Mouse (Mus musculus): ENCODE measurements around the gene Uqcc2.

Uqcc2 gene

GRCm38 (mm10) chr17:27077133-27077532 lies 56.6 kb downstream of the Uqcc2 start:
- DNase-seq (ENCODE audit: low read depth, low spot score): no peak

GRCm38 (mm10) chr17:27074849-27075745 lies 58.6 kb downstream of the Uqcc2 start:
- no peak for DNase-seq (ENCODE audit: low read depth, low spot score)

GRCm38 (mm10) chr17:27074236-27074635 lies 59.5 kb downstream of the Uqcc2 start:
- DNase-seq (ENCODE audit: low read depth, low spot score): no peak

DNA sequence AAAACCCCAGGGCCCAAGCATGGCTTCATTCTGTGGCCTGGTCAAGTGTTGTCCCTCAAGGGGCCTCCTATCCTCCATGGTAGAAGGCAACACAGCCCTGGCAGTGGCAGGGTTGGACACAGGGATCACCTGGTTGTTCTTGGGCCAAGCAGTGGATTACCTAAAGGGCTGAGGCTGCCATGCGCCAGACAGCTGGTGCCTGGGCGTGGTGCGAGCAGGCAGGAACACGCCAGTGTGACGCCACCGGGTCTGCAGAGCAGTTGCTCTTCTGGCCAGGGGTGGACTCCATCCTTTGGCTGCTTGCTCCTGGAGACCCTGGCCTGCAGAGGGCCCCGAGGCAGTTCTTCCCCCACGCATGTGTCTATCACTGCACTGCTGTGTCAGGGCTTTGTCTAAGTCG lies 59.9 kb downstream of the Uqcc2 start:
- no peak for DNase-seq (ENCODE audit: low read depth, low spot score)

- no peak for DNase-seq (ENCODE audit: low read depth, low spot score)
Observed at GRCm38 (mm10) chr17:27073126-27073525, 60.6 kb downstream of the Uqcc2 start.
